Mouse (Mus musculus): ENCODE measurements around the gene Fsd2. TPM values are rescaled to one million over a fixed set of nuclear protein-coding genes. Genes with fewer than 3 reads are reported as not detected.

Gene Fsd2
- total RNA-seq, 2 experiments from 2014 or later = 322 to 355 TPM

DNA sequence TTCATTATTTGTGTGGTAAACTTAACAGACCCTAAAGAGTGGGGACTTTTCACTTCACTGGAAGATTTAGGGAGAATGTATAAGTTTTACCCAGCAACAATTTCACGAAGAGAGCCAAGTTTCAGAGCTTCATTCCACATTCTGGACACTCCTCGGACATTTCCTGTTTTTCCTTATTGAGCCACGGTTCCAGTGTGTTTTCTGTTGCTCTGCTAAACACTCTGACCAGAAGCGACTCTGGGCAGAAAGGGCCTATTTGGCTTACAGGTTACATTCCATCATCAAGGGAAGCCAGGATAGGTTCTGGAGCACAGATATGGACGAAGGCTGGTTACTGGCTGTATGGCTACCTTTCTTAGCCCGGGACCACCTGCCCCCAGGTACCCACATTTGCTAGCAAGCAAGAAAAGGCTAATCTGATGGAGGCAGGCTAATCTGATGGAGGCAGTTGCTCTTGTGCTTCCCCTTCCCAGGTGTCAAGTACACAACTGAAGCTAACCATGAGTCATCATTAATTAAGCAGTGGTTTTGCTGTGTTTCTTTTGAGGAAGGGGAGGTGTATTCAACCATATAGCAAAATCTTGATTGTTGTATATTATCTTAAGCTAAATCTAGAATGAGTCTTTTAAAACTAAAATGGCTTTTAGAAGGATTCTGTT lies 6.0 kb upstream of the Fsd2 start:
- DNase-seq = no peak

- DNase-seq = peak; percentile 41 to 51
Observed at GRCm38 (mm10) chr7:81571941-81572441, 5.2 kb upstream of the Fsd2 start.

DNA sequence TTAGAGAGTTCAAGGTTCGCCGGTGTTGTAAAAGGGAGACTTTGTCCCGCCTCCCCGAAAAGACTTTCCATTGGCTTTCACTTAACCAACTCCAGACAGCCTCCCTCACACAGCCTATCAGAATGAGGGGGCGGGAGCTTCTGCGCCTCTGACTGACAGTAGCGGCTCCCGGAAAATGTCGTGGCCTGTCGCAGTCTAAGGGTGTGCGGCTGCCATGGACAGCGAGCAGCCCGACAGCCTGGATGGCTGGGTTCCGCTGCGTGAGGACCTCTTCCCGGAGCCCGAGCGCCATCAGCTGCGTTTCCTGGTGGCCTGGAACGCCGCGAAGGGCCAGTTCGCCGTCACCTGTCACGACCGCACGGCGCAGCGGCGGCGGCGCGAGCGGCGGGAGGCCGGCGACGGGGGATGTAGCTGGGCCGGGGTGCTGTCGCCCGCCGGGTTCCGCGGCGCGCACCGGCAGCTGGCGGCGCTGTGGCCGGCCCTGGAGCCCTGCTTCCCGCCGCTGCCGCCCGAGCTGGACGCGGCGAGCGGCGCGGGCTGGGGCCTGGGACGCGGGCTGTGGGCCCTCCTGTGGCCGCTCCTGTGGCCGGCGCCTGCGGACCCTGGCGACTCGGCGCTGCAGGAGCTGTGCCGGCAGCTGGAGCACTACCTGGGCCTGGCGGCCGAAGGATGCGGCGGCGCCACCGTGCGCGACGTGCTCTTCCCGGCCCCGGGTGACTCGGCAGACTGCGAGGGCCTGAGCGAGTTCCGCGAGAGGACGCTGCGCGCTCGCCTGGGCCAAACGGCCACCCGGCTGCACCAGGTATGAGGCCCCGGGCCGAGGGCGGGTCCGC lies 4.6 kb upstream of the Fsd2 start, which contains the start of gene Whamm:
Gene Whamm (plus strand): TSS at position 159 of the 833 bp plus-strand sequence.
- DNase-seq = peak; percentile 95 to 97

DNA sequence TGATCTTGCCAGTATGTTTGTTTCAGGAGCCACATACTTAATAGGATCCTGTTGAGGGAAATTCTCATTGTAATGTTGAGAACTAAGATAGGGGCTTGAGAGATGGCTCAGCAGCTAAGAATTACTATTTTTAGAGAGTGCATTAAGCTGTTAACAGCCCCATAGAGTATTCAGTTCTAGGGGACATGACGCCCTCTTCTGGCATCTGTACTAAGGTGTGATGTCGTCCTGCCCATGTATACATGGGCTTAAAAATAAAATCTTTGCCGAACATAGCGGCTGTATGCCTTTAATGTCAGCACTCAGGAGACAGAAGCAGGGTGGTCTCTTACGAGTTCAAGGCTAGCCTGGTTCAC lies 4.0 kb upstream of the Fsd2 start:
- no peak for DNase-seq

DNA sequence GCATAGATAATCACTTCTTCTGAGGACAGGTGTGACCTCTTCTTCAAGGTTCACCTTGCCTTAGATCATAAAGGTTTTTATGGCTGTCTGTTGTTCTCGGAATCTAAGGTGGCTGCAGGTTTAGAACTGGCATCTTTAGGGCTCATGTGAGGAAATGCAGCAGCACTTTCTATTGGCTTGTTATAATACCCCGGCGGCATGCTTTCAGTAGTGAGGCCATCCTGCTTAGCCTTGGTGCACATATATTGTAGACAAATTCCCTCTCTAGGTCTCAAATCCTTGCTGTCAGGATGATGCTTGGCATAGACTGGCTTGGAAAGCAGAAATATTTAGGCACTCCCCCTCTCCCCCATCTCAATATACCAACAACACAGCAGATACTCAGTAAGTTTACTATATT lies 3.5 kb upstream of the Fsd2 start:
- no peak for DNase-seq

DNA sequence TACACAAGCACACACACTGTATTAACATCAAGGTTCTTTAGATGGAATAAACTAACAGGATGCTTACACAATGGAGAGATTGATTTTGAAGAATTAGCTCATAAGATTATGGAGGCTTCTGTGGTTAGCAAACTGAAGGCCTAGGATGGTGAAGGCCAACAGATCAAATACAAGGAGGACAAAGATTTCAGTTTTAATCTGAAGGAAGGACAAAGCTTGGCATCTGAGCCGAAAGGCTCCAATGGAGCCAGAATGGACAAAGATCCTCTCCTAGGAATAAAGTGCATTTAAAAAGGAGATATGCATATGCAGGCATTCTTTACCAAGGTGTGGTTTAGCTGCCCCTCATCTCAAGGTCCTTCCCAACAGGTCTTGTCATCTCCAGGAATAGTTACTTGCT lies 3.1 kb upstream of the Fsd2 start:
- no peak for DNase-seq

GRCm38 (mm10) chr7:81567396-81567795 lies 652 bp upstream of the Fsd2 start:
- no peak for DNase-seq

DNA sequence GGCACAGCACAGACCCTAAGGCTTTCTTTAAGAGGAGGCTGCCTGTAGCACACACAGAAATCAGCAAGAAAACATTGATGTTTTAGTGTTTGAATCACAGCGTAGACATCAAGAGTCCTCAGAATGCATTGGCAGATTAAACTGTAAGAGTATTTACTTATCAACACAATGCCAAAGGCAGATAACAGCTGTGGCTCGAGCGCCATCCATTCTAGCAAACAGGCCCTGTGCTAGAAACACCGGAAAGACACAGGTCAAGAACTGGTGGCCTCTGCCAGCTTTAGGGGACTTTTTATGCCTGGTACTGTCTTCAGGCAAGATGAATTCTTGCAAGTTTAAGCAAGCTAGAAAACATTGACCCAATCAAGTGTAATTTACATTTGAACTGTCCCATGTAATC lies 412 bp downstream of the Fsd2 start:
- DNase-seq = no peak

DNA sequence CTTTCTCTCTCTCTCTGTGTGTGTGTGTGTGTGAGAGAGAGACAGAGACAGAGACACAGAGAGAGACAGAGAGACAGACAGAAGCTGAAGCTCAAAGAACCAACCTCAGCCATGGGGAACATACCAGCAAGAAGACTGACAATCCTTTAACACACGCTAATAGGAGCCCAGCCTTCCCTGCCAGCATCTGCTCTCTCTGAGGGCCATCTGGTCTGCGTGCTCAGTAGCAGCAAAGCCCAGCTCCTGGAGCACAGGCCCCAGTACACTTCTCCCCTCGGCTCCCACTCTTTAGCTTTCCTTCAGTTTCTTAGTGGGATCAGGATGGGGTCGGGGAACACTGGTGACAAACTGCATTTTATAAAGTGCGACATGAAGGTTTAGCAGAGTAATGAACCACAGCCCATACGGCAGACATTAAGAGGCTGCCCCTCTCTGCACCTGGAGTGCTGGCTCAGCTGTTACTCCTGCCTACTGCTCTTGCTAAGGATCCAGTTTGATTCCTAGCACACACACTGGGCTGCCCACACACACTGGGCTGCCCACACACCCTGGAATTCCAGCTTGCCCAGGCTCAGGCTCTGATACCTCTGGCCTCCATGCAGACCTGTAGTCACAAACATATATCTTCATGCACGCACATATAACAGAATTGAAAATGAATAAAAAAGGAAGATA lies 1.2 kb downstream of the Fsd2 start:
- no peak for DNase-seq

- no peak for DNase-seq
Observed at GRCm38 (mm10) chr7:81564766-81565165, 2.0 kb downstream of the Fsd2 start.

DNA sequence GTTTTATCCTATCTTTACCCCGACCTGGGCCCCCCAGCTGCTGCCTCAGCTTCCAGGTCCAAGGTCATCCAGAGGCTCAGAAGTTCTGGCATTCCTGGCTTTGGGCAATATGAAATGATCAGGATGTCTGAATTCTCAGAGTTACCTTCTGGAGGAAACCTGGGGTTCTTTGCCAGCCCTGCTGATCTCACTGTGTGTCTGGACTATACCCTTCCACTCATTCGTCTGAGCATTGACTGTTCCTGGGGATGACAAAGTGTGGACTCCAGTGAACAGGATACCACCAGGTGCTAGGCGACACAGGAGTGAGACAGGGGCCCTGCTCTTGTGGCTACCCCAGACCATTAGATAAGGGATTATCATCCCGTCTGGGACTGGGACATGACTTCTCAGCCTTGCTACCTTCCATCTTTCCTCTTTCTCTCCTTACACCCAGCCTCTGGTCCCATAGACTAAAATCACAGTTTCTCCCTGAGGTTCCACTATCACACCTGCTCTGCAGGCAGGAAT lies 3.2 kb downstream of the Fsd2 start:
- DNase-seq = no peak

- no peak for DNase-seq
Observed at GRCm38 (mm10) chr7:81561211-81561610, 5.5 kb downstream of the Fsd2 start.

- no peak for DNase-seq
Observed at GRCm38 (mm10) chr7:81560101-81561049, 6.4 kb downstream of the Fsd2 start.

GRCm38 (mm10) chr7:81559231-81559980 lies 7.3 kb downstream of the Fsd2 start:
- DNase-seq = no peak

- DNase-seq = no peak
Observed at GRCm38 (mm10) chr7:81557985-81558360, 8.8 kb downstream of the Fsd2 start.

DNA sequence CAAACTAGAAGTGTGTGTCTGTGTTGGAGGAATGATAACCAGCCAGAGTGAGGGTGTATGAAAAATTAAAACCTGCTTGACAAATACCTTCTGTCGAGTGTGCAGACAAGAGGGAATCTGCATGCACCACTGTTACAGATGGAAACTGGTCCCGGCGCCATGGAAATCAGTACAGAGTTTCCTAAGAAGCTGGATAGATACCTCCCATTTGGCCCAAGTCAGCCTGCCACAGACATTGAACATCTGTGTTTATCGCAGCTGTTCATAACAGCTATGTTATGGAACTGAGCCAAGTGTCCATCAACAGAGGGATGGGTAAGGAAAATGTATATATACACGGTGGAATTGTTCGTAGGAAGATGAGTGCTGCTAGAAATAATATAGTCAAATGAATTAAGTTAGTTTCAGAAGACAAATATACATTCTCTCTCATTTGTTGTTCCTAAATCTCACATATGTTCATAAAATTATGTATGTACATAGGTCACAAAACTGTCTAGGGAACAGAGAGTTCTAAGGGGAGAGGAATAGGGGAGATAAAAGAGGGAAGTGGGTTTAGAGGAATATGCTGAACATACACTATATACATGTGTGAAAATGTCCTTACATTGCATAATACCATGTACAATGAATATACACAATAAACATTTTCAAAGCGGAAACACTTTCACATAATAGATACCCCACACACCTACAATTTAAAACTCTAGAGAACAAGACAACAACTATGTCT lies 9.3 kb downstream of the Fsd2 start:
- DNase-seq = no peak

DNA sequence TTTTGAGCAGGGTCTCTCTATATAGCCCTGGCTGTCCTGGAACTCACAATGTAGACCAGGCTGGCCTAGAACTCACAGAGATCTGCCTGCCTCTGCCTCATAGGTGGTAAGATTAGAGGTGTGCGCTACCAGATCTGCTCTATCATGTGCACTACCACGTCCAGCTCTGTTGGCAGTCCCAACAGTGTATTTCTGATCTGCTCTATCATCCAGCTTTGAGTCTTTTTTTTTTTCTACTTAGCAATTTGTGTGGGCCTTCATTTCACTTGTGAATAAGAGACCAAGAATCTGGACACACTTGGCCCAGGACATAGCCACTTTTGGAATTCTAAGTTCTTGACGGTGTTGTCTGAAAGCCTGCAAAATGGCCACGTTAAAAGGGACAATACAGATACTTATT lies 9.9 kb downstream of the Fsd2 start:
- DNase-seq = no peak

DNA sequence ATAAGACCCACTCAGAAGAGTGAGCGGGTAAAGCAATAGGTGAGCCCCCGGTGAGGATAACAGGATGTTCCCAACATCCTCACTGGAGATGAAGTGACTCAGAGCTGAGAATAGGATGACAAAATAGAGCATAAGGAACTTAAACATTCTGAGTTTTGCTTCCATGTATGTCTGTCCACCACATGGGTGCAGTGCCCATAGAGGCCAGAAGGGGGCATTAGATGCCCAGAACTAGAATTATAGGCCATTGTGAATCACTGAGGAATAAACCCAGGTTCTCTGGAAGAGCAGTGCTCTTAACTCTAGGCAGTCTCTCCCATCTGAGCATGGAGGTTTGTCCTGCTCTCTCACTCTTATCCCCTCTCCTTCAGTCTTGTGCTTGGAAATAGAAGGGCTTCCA lies 12.4 kb downstream of the Fsd2 start:
- no peak for DNase-seq

DNA sequence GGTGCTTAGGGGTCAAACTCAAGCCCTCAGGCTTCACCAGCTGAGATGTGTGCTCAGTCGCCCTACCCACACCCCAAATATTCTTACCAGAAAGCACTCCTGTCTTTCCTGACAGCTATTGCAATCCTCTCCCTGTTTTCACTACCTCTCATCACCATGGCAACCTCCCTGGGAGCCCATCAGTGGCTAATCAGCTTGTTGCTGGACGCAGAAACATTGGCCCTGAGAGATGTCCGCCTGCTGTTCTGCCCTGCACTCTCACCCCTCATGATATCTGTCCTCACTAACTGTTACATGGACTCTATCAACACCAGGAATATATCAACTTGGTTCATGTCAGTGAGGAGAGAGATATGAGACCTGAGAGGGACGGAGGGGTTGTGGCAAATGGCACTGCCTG lies 13.2 kb downstream of the Fsd2 start:
- DNase-seq = no peak

DNA sequence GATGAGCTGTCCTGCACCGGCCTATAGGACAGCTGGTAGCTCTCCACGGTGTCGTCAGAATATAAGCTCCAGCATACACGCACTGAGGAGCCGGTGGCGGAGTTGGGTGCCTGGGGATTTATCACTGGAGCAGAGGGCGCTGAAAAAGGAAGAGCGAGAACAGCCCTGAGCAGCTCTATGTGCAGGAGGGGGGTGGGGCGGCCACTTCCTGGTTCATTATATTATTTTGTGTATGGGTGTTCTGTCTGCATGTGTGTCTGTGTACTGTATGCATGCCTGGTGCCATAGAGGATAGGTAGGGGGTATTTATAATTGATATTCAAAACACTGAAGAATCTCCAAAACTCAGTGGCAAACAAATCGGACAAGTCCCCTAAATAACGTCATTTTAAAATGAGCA lies 17.9 kb downstream of the Fsd2 start:
- DNase-seq = no peak
